Mouse (Mus musculus) neural tube, embryonic 14.5 days (tissue): Measurements from ENCODE around the gene Azin2. TPM values are rescaled to one million over a fixed set of nuclear protein-coding genes. Genes with fewer than 3 reads are reported as not detected.

Experiments used
- ATAC-seq: fragments of 200-750 bp; cut with Nextera tagmentation; 2 replicates; pipeline ENCODE4 v1.8.0; 2017; ENCODE audit warnings: low read depth, mild to moderate bottlenecking, moderate TSS enrichment, moderate library complexity
- H3K27ac ChIP-seq: fragments of 300-500 bp; sonication (generic); 2 replicates; pipeline ENCODE4 v1.5.1; 2014; ENCODE audit warnings: low read depth, mild to moderate bottlenecking, control low read depth, low read length, moderate library complexity, mixed read lengths
- H3K27me3 ChIP-seq: fragments of 300-500 bp; sonication (generic); 2 replicates; pipeline ENCODE4 v1.6.1; 2014; ENCODE audit warnings: low read length; ENCODE audit not compliant: control insufficient read depth, insufficient read depth
- H3K36me3 ChIP-seq: fragments of 300-500 bp; sonication (generic); 2 replicates; pipeline ENCODE4 v1.6.1; 2014; ENCODE audit warnings: low read length, mixed read lengths; ENCODE audit not compliant: control insufficient read depth, insufficient read depth
- H3K4me1 ChIP-seq: fragments of 300-500 bp; sonication (generic); 2 replicates; pipeline ENCODE4 v1.6.1; 2014; ENCODE audit warnings: low read length; ENCODE audit not compliant: control insufficient read depth, insufficient read depth
- H3K4me2 ChIP-seq: fragments of 300-500 bp; sonication (generic); 2 replicates; pipeline ENCODE4 v1.6.1; 2014; ENCODE audit warnings: mild to moderate bottlenecking, low read depth, low read length, control low read depth
- H3K4me3 ChIP-seq: fragments of 300-500 bp; sonication (generic); 2 replicates; pipeline ENCODE4 v1.5.1; 2014; ENCODE audit warnings: low read depth, low read length, control low read depth, mixed read lengths
- H3K9ac ChIP-seq: fragments of 300-500 bp; sonication (generic); replicated peaks from 2 replicates; pipeline ENCODE4 v1.6.1; 2014; ENCODE audit warnings: low read depth, mild to moderate bottlenecking, control low read depth, low read length, mixed read lengths
- H3K9me3 ChIP-seq: fragments of 300-500 bp; sonication (generic); 2 replicates; pipeline ENCODE4 v1.6.1; 2016; ENCODE audit warnings: low read length; ENCODE audit not compliant: control insufficient read depth
- WGBS: fragments of 180-500 bp; shearing (Covaris S2); extraction: QIAGEN DNeasy Blood & Tissue Kit; methylation state at CpG from one replicate; pipeline ENCODE4 v1.1.7; 2014; 5-methylcytosine and 5-hydroxymethylcytosine counted together
- polyA plus RNA-seq: library from polyadenylated mRNA; unstranded; fragments of >200 nt; fragmentation: Nextera tagmentation; extraction: Ambion mirVana; gene quantifications from 2 replicates; pipeline ENCODE4 v1.2.1, GENCODE M21; 2014

The Azin2 gene
- polyA plus RNA-seq, 1 experiment from 2014 or later = 19.9 TPM

DNA sequence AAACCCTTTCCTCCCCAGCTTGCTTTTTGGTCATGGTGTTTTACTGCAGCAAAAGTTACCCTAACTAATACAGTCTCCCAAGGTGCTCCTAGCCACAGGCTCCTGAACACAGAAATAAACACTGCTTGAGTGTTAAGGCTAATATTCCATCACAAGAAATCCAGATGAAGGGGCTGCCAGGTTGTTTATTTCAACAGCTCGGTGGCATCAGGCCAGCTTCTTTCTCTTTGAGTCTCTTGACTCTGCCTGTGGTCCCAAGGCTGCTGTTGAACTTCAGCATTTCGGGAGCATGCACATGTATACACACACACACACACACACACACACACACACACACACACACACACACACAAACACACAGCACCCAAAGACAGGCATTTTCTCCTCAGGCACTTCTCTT, 20.9 kb upstream of the Azin2 start:
- Histone ChIP-seq H3K4me1 (no peaks in the 10 kb centered on the region), H3K27me3 (no peaks in the 10 kb centered on the region), H3K9ac (no peak overlapping the region), H3K4me2 (no peak overlapping the region), H3K27ac (no peak overlapping the region), H3K9me3 (no peaks in the 10 kb centered on the region), H3K36me3 (no peaks in the 10 kb centered on the region), H3K4me3 (no peak overlapping the region)
- 79% methylated on average over 2 of the region's 2 CpGs for WGBS
- no peak for ATAC-seq

DNA sequence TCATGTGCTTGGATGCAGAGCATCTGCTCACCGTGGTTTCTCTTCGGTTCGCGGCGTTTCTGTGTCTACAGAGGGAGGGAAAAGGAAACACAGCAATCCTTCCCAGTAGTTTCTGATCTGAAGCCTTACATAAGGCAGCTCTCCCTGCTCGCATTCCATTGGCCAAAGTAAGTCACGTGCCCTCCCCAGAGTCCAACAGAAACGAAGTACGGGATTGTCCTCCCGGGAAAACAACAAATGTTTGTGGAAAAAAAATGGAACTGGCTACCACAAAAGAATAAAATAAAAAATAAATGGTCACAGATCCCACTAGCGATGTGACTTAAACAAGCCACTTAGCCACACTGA, 19.6 kb upstream of the Azin2 start:
- Histone ChIP-seq H3K27me3 (no peaks in the 10 kb centered on the region), H3K4me3 (no peak overlapping the region), H3K4me2 (no peak overlapping the region), H3K27ac (no peak overlapping the region), H3K36me3 (no peaks in the 10 kb centered on the region), H3K9ac (no peak overlapping the region), H3K9me3 (no peaks in the 10 kb centered on the region), H3K4me1 (no peaks in the 10 kb centered on the region)
- ATAC-seq = no peak
- 71% methylated on average over 11 of the region's 11 CpGs for WGBS

DNA sequence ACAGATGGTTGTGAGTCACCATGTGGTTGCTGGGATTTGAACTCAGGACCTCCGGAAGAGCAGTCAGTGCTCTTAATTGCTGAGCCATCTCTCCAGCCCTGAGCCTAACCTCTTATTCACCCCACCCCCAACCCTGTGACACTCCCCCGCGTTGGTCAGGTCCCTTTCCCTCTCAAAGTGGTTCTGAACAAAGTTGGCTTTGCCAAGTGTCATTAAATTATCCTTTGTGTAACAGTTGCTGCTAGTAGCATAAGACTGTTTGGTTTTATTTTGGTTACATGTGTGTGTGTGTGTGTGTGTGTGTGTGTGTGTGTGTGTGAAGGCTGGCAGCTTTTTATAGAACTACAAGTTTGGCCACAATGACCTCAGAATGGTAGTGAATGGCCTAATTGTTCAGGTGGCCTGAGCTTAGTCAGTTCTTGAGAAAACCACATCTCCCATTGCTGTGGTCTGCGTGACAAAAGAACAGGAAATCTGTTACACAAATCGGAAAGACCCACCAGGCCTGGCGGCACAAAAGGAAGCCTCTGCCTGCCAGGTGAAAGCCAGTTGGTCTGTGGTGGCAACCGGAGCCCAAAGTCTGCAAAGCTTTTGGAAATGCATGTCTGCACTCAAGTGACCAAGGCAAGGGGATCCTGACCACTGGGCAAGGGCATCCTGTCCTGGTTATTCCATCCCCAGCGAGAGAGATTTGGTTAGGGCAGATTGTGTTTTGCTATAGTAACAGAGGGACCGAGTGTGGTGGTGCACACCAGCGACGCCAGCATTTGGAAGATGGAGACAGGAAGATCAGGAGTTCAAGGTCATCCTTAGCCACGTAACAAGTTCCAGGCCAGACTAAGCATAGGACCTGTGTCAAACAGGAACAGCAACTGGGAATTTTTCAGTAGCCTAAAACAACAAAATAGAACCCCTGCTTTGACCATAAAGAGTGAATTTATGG, 18.9 kb upstream of the Azin2 start:
- Histone ChIP-seq H3K36me3 (no peaks in the 10 kb centered on the region), H3K9ac (no peak overlapping the region), H3K27ac (no peak overlapping the region), H3K9me3 (no peaks in the 10 kb centered on the region), H3K4me3 (no peak overlapping the region), H3K27me3 (no peaks in the 10 kb centered on the region), H3K4me1 (no peaks in the 10 kb centered on the region), H3K4me2 (no peak overlapping the region)
- ATAC-seq = no peak
- WGBS = 82% methylated on average over 12 of the region's 12 CpGs

DNA sequence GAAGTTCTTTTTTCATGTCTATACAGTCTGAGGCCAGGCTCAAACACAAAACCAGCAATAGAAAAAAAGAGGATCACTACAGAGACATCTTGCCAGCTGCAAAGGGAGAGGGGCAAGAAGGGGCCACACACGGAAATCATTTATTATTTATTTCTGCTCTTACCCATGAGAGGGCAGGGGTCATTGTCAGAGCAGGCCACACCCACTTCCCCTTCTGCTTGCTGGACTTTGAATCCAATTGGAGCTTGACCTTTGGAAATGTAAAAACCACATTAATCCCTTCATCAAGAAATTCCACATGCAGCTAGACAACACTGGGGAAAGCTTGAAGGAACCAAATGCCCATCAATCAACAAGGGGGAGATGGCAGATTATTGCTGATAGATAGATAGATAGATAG, 16.4 kb upstream of the Azin2 start:
- 52% methylated on average over 1 of the region's 1 CpGs for whole genome bisulfite sequencing
- no peak for ATAC-seq
- H3K4me3 ChIP-seq = no peak overlapping the region
- no peaks in the 10 kb centered on the region for H3K27me3 ChIP-seq
- no peaks in the 10 kb centered on the region for H3K4me1 ChIP-seq
- H3K4me2 ChIP-seq = no peak overlapping the region
- no peaks in the 10 kb centered on the region for H3K36me3 ChIP-seq
- no peak overlapping the region for H3K9ac ChIP-seq
- H3K27ac ChIP-seq = no peak overlapping the region
- H3K9me3 ChIP-seq = no peaks in the 10 kb centered on the region

DNA sequence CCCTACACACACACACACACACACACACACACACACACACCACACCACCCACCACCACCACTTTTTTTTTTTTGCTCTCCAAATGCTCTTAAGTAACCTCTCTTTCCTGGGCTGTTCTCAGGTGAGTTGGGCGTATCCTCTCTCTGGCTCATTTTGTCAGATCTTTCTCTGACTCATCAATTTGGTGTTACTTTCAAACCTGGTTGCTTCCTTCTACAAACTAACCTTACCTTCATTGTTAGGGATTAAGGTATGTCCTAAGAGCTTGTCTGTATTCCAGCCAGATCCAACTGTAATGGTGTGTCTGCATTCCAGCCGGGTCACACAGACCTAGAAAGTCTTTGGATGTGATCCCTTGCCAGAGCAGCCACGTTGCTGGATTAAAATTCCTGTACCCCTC, 15.0 kb upstream of the Azin2 start:
- H3K9ac ChIP-seq = no peak overlapping the region
- no peak overlapping the region for H3K4me2 ChIP-seq
- WGBS = 77% methylated on average over 3 of the region's 3 CpGs
- no peak for ATAC-seq
- no peaks in the 10 kb centered on the region for H3K9me3 ChIP-seq
- no peaks in the 10 kb centered on the region for H3K36me3 ChIP-seq
- no peak overlapping the region for H3K4me3 ChIP-seq
- no peaks in the 10 kb centered on the region for H3K27me3 ChIP-seq
- no peaks in the 10 kb centered on the region for H3K4me1 ChIP-seq
- no peak overlapping the region for H3K27ac ChIP-seq

DNA sequence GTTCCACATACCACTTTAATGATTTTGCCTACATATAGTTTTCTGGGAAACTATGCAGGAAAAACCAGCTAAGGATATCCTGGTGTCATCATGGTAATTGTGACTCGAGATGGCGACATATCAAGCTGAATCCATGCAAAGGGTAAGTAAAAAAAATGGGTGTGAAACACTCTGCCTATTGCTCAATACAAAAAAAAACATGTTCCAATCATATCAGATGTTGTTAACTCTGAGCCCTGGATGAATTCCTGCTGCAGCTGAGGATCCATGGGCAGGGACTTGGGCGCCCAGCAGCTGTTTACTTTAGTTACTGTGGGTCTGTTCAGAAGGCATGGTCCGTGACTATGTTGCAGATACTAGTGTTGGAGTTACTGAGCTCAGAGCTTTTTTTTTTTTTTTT, 14.3 kb upstream of the Azin2 start:
- H3K4me1 ChIP-seq = no peaks in the 10 kb centered on the region
- H3K36me3 ChIP-seq = no peaks in the 10 kb centered on the region
- no peak overlapping the region for H3K27ac ChIP-seq
- 95% methylated on average over 4 of the region's 4 CpGs for WGBS
- H3K9me3 ChIP-seq = no peaks in the 10 kb centered on the region
- no peak overlapping the region for H3K4me2 ChIP-seq
- H3K27me3 ChIP-seq = no peaks in the 10 kb centered on the region
- no peak overlapping the region for H3K4me3 ChIP-seq
- no peak overlapping the region for H3K9ac ChIP-seq
- no peak for ATAC-seq

DNA sequence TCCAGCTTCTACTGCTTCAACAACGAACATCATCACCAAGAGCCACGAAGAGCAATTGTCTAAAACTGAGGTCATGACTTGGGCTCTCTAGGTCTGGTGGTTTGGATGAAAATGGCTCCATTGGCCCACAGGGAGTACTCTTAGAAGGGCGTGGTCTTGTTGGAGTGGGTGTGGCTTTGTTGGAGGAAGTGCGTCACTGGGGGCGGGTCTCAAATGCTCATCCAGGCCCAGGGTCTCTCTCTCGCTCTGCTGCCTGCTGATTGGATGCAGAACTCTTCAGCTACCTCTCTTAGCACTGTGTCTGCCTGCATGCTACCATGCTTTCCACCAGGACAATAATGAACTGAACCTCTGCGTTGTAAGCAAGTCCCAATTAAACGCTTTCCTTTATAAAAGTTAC, 12.4 kb upstream of the Azin2 start:
- 87% methylated on average over 8 of the region's 8 CpGs for WGBS
- Histone ChIP-seq H3K9ac (no peak overlapping the region), H3K27me3 (no peaks in the 10 kb centered on the region)

DNA sequence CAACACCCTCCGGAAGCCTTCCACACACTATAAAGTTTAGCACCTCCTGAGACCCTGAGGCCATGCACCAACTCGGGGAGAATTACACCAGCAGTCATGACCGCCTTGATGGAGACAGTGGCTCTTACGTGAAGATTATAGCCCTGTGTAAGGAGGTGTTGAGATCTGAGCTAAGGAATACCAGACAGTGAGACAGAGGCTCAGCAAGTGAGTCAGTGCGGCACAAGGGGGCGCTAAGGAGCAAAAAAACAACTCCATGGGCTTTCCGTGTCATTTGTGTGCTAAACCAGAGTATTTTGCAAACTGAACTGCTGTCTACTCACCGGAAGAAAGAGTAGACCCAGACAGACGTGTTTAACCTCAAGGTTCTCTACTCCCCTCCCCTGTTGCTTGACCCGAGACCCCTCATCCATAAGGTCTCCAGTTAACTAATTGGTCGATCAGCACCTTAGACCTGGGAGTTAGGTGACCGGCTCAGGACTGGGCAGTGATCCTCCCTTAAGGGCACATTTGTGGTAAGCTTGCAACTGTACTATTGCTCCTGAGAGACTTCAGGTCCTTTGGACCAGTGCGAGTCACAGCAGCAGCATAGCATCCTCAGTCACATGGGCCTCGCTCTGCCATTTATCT, 8.9 kb upstream of the Azin2 start:
- Histone ChIP-seq H3K9ac (no peak overlapping the region), H3K4me2 (no peak overlapping the region), H3K27me3 (no peaks in the 10 kb centered on the region), H3K27ac (no peak overlapping the region), H3K36me3 (no peaks in the 10 kb centered on the region), H3K9me3 (no peaks in the 10 kb centered on the region), H3K4me3 (no peak overlapping the region), H3K4me1 (peaks cover 8% of the 10 kb centered on the region; the same call in 1 of the 2 replicates)
- ATAC-seq = peak; percentile 58
- WGBS = 47% methylated on average over 14 of the region's 14 CpGs

More for the DNA sequence above, 12.4 kb upstream of the Azin2 start:
- Histone ChIP-seq H3K27ac (no peak overlapping the region), H3K4me2 (no peak overlapping the region), H3K9me3 (no peaks in the 10 kb centered on the region), H3K4me3 (no peak overlapping the region), H3K4me1 (no peaks in the 10 kb centered on the region), H3K36me3 (no peaks in the 10 kb centered on the region)
- no peak for ATAC-seq

DNA sequence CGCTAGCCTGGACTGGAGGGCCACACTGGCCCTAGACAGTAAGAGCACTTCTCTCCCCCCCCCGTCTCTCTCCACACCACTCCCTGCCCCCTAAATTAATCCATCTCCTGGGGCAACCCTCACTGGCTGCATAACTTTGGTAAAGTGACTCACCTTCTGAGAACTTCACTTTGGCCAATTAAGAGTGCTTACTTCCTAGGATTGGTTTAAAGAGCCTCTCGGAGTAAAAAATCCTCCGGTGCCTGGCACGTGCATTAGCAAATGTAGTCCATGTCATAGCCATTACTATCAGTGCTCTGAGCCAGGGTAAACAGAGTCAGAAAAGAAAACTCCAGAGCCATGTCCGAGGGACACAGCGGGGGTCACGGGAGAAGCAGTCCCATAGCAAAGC, 8.2 kb upstream of the Azin2 start:
- ATAC-seq = no peak
- H3K4me1 ChIP-seq = peaks cover 8% of the 10 kb centered on the region; the same call in 1 of the 2 replicates

More for the DNA sequence above, 8.2 kb upstream of the Azin2 start:
- Histone ChIP-seq H3K9ac (no peak overlapping the region), H3K27ac (no peak overlapping the region), H3K36me3 (no peaks in the 10 kb centered on the region), H3K9me3 (no peaks in the 10 kb centered on the region), H3K27me3 (no peaks in the 10 kb centered on the region), H3K4me2 (no peak overlapping the region), H3K4me3 (no peak overlapping the region)
- WGBS = 87% methylated on average over 7 of the region's 8 CpGs
